Mouse (Mus musculus): Measurements from ENCODE around the gene Krtap5-1. TPM values are rescaled to one million over a fixed set of nuclear protein-coding genes. Genes with fewer than 3 reads are reported as not detected.
"Not testable (repeated sequence)": the region's sequence is repeated elsewhere in the genome, so short reads cannot be mapped to it uniquely, and the experiment has no call there.

Krtap5-1 gene
- polyA plus RNA-seq, 1 experiment = not detected

DNA sequence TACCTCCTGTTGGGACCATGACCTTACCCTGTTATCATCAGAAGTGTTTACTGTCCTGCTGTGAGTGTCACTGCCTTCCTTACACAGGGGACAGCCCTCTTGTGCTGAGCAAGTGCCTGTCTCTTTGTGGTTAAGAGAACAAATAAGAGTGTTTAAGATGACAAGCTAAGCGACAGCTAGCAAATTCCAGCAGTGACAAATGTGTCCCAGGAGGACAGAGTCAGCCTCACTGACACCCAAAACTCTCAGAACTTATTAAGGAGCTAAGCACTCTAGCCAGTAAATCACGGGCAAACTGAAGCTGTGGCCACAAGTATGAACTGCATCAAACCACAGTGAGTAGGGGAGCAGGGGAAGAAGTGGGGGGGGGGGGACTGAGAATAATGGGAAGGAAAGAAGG is 24.0 kb upstream of the Krtap5-1 start:
- Histone ChIP-seq H3K27ac (ENCODE audit: control insufficient read depth, insufficient read depth, low read depth, low read length) (no peak overlapping the region), H3K4me1 (ENCODE audit: control insufficient read depth, insufficient read depth, low read length) (no peaks in the 10 kb centered on the region)

GRCm38 (mm10) chr7:142319124-142319523 is 22.2 kb upstream of the Krtap5-1 start:
- Histone ChIP-seq H3K27ac (ENCODE audit: control insufficient read depth, insufficient read depth, low read depth, low read length) (no peak overlapping the region), H3K4me1 (ENCODE audit: control insufficient read depth, insufficient read depth, low read length) (no peaks in the 10 kb centered on the region), H3K4me3 (ENCODE audit: control insufficient read depth, low read depth, low read length) (no peak overlapping the region), H3K36me3 (ENCODE audit: control insufficient read depth, insufficient read depth, low read length) (no peaks in the 10 kb centered on the region), H3K27me3 (ENCODE audit: control insufficient read depth, insufficient read depth, low read length) (no peaks in the 10 kb centered on the region)
- TF ChIP-seq CTCF (IDR thresholded peaks at IDR 0.05; ENCODE audit: control insufficient read depth, insufficient read depth, insufficient replicate concordance, low read depth, low read length) (no peak), POLR2A (IDR thresholded peaks at IDR 0.05; ENCODE audit: control insufficient read depth, low read depth, low read length) (no peak)

More for the DNA sequence above, 24.0 kb upstream of the Krtap5-1 start:
- no peak overlapping the region for H3K4me3 ChIP-seq (ENCODE audit: control insufficient read depth, low read depth, low read length)
- TF ChIP-seq CTCF (IDR thresholded peaks at IDR 0.05; ENCODE audit: control insufficient read depth, insufficient read depth, insufficient replicate concordance, low read depth, low read length) = no peak
- TF ChIP-seq POLR2A (IDR thresholded peaks at IDR 0.05; ENCODE audit: control insufficient read depth, low read depth, low read length) = no peak
- no peaks in the 10 kb centered on the region for H3K27me3 ChIP-seq (ENCODE audit: control insufficient read depth, insufficient read depth, low read length)
- no peaks in the 10 kb centered on the region for H3K36me3 ChIP-seq (ENCODE audit: control insufficient read depth, insufficient read depth, low read length)

GRCm38 (mm10) chr7:142317216-142317615 is 20.3 kb upstream of the Krtap5-1 start:
- H3K27me3 ChIP-seq (ENCODE audit: control insufficient read depth, insufficient read depth, low read length) = no peaks in the 10 kb centered on the region
- H3K4me1 ChIP-seq (ENCODE audit: control insufficient read depth, insufficient read depth, low read length) = no peaks in the 10 kb centered on the region
- TF ChIP-seq POLR2A (IDR thresholded peaks at IDR 0.05; ENCODE audit: control insufficient read depth, low read depth, low read length) (no peak), CTCF (IDR thresholded peaks at IDR 0.05; ENCODE audit: control insufficient read depth, insufficient read depth, insufficient replicate concordance, low read depth, low read length) (no peak)
- H3K27ac ChIP-seq (ENCODE audit: control insufficient read depth, insufficient read depth, low read depth, low read length) = no peak overlapping the region
- H3K36me3 ChIP-seq (ENCODE audit: control insufficient read depth, insufficient read depth, low read length) = no peaks in the 10 kb centered on the region
- no peak overlapping the region for H3K4me3 ChIP-seq (ENCODE audit: control insufficient read depth, low read depth, low read length)

DNA sequence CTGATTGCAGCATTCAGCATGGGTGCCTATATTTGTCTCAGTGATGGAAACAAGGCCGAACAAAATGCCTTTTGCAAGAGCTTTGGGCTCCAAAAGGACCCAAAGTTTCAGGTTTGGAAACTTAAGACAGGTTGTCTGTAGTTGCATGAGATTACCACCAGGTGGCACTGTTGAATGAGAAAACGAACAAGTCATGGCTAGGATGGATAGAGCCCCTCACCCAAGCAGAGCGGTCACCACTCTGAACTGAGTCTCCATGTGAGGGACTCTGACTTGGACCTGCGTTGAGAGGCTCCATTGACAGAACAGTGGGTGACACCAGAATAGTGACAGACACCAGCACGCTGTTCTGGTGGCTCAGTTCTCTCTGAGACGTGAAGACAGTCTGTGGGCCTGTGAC is 19.6 kb upstream of the Krtap5-1 start:
- Histone ChIP-seq H3K27me3 (ENCODE audit: control insufficient read depth, insufficient read depth, low read length) (no peaks in the 10 kb centered on the region), H3K4me3 (ENCODE audit: control insufficient read depth, low read depth, low read length) (no peak overlapping the region), H3K4me1 (ENCODE audit: control insufficient read depth, insufficient read depth, low read length) (no peaks in the 10 kb centered on the region), H3K27ac (ENCODE audit: control insufficient read depth, insufficient read depth, low read depth, low read length) (no peak overlapping the region), H3K36me3 (ENCODE audit: control insufficient read depth, insufficient read depth, low read length) (no peaks in the 10 kb centered on the region)
- TF ChIP-seq POLR2A (IDR thresholded peaks at IDR 0.05; ENCODE audit: control insufficient read depth, low read depth, low read length) (no peak), CTCF (IDR thresholded peaks at IDR 0.05; ENCODE audit: control insufficient read depth, insufficient read depth, insufficient replicate concordance, low read depth, low read length) (peak; percentile 50; the same call in 1 of the 2 replicates)

- TF ChIP-seq POLR2A (IDR thresholded peaks at IDR 0.05; ENCODE audit: control insufficient read depth, low read depth, low read length) (no peak), CTCF (IDR thresholded peaks at IDR 0.05; ENCODE audit: control insufficient read depth, insufficient read depth, insufficient replicate concordance, low read depth, low read length) (no peak)
- H3K27me3 ChIP-seq (ENCODE audit: control insufficient read depth, insufficient read depth, low read length) = no peaks in the 10 kb centered on the region
- no peaks in the 10 kb centered on the region for H3K4me1 ChIP-seq (ENCODE audit: control insufficient read depth, insufficient read depth, low read length)
- no peaks in the 10 kb centered on the region for H3K36me3 ChIP-seq (ENCODE audit: control insufficient read depth, insufficient read depth, low read length)
- H3K27ac ChIP-seq (ENCODE audit: control insufficient read depth, insufficient read depth, low read depth, low read length) = no peak overlapping the region
- H3K4me3 ChIP-seq (ENCODE audit: control insufficient read depth, low read depth, low read length) = no peak overlapping the region
Measured at GRCm38 (mm10) chr7:142314600-142315285, 17.8 kb upstream of the Krtap5-1 start.

- not testable (repeated sequence) for H3K4me1 ChIP-seq (ENCODE audit: control insufficient read depth, insufficient read depth, low read length); H3K36me3 ChIP-seq (ENCODE audit: control insufficient read depth, insufficient read depth, low read length); H3K4me3 ChIP-seq (ENCODE audit: control insufficient read depth, low read depth, low read length); H3K27ac ChIP-seq (ENCODE audit: control insufficient read depth, insufficient read depth, low read depth, low read length); H3K27me3 ChIP-seq (ENCODE audit: control insufficient read depth, insufficient read depth, low read length)
Measured at GRCm38 (mm10) chr7:142303929-142304328, 7.0 kb upstream of the Krtap5-1 start.

- Histone ChIP-seq H3K36me3 (ENCODE audit: control insufficient read depth, insufficient read depth, low read length) (no peaks in the 10 kb centered on the region), H3K4me3 (ENCODE audit: control insufficient read depth, low read depth, low read length) (no peak within 1 kb of the TSS), H3K27me3 (ENCODE audit: control insufficient read depth, insufficient read depth, low read length) (no peaks in the 10 kb centered on the region), H3K4me1 (ENCODE audit: control insufficient read depth, insufficient read depth, low read length) (no peaks in the 10 kb centered on the region), H3K27ac (ENCODE audit: control insufficient read depth, insufficient read depth, low read depth, low read length) (no peak within 1 kb of the TSS)
- no peak for TF ChIP-seq POLR2A (IDR thresholded peaks at IDR 0.05; ENCODE audit: control insufficient read depth, low read depth, low read length)
- no peak for TF ChIP-seq CTCF (IDR thresholded peaks at IDR 0.05; ENCODE audit: control insufficient read depth, insufficient read depth, insufficient replicate concordance, low read depth, low read length)
Measured at GRCm38 (mm10) chr7:142303249-142303648, 6.3 kb upstream of the Krtap5-1 start, which contains the start of gene Krtap5-4. TSS of gene Krtap5-4 (plus strand) at chr7:142303549.

GRCm38 (mm10) chr7:142296108-142296507 is 810 bp downstream of the Krtap5-1 start:
- not testable (repeated sequence) for H3K4me3 ChIP-seq (ENCODE audit: control insufficient read depth, low read depth, low read length); H3K27ac ChIP-seq (ENCODE audit: control insufficient read depth, insufficient read depth, low read depth, low read length); H3K4me1 ChIP-seq (ENCODE audit: control insufficient read depth, insufficient read depth, low read length); H3K36me3 ChIP-seq (ENCODE audit: control insufficient read depth, insufficient read depth, low read length); H3K27me3 ChIP-seq (ENCODE audit: control insufficient read depth, insufficient read depth, low read length)

Measured in testis, adult 2 months (tissue).